Mouse (Mus musculus) CD4-positive, CD25-positive, alpha-beta regulatory T cell, adult 2 months (primary cell): Measurements from ENCODE around the gene Prss44.

Experiments used
- DNase-seq: peaks from one replicate; pipeline ENCODE4 v3.0.0-alpha.2; 2012; ENCODE audit warnings: low read depth, low spot score

The Prss44 gene

GRCm38 (mm10) chr9:110833021-110833420 is 19.2 kb downstream of the Prss44 start:
- peak; percentile 43 for DNase-seq

GRCm38 (mm10) chr9:110834411-110834810 is 20.6 kb downstream of the Prss44 start, which contains the start of gene Prss45:
Gene Prss45 (plus strand): TSS chr9:110834588.
- no peak for DNase-seq

GRCm38 (mm10) chr9:110834961-110835360 is 21.2 kb downstream of the Prss44 start:
- no peak for DNase-seq

- no peak for DNase-seq
Observed at GRCm38 (mm10) chr9:110836112-110836511, 22.3 kb downstream of the Prss44 start.

GRCm38 (mm10) chr9:110840905-110841304 is 27.1 kb downstream of the Prss44 start:
- DNase-seq, result no peak

- no peak for DNase-seq
Observed at GRCm38 (mm10) chr9:110841438-110841837, 27.6 kb downstream of the Prss44 start.

GRCm38 (mm10) chr9:110844206-110844605 is 30.4 kb downstream of the Prss44 start, which contains the start of gene Prss46:
Gene Prss46 (plus strand): TSS chr9:110844506.
- DNase-seq, result no peak

- DNase-seq, result no peak
Observed at GRCm38 (mm10) chr9:110849162-110849561, 35.4 kb downstream of the Prss44 start.

GRCm38 (mm10) chr9:110855903-110856302 is 42.1 kb downstream of the Prss44 start:
- DNase-seq, result no peak

GRCm38 (mm10) chr9:110856920-110857319 is 43.1 kb downstream of the Prss44 start:
- DNase-seq, result no peak

GRCm38 (mm10) chr9:110857781-110858472 is 44.1 kb downstream of the Prss44 start, which contains the start of gene Prss50:
Gene Prss50 (plus strand): TSS chr9:110857967.
- peak; percentile 48 for DNase-seq

GRCm38 (mm10) chr9:110858523-110858922 is 44.7 kb downstream of the Prss44 start:
- no peak for DNase-seq

- DNase-seq, result no peak
Observed at GRCm38 (mm10) chr9:110858967-110859596, 45.3 kb downstream of the Prss44 start.

- peak; percentile 79 for DNase-seq
Observed at GRCm38 (mm10) chr9:110871030-110871429, 57.2 kb downstream of the Prss44 start.
